Mouse (Mus musculus) layer of hippocampus, adult 2 months (tissue): Measurements from ENCODE around the gene Ptpn3. TPM values are rescaled to one million over a fixed set of nuclear protein-coding genes. Genes with fewer than 3 reads are reported as not detected.

Experiments
- DNase-seq, 2 experiments: peaks; one replicate each; pipeline ENCODE4 v3.0.0; 2022; ENCODE audit warnings: low spot score in 2 of 2
- H3K27ac ChIP-seq: fragments of 200-600 bp; 2 replicates; pipeline ENCODE4 v1.8.1; 2022
- H3K4me3 ChIP-seq: fragments of 200-600 bp; 2 replicates; pipeline ENCODE4 v1.8.1; 2022; ENCODE audit warnings: mild to moderate bottlenecking
- CTCF ChIP-seq: fragments of 200-600 bp; conservative IDR thresholded peaks from 2 replicates; pipeline ENCODE4 v1.8.1; 2022; ENCODE audit warnings: antibody characterized with exemption, mild to moderate bottlenecking, moderate library complexity
- total RNA-seq, 2 experiments: library from RNA; stranded (reverse); gene quantifications; 2 replicates each; pipeline ENCODE4 v1.2.3; 2021

The Ptpn3 gene
- total RNA-seq, 2 experiments from 2014 or later, result 76.6 to 92.1 TPM

- no peak for TF ChIP-seq CTCF
- Histone ChIP-seq H3K27ac (no peak overlapping the region), H3K4me3 (no peak overlapping the region)
- DNase-seq, result no peak
These were observed 141.1 kb downstream of the Ptpn3 start for GRCm38 (mm10) chr4:57160571-57160970.

GRCm38 (mm10) chr4:57156549-57157169 lies 145.0 kb downstream of the Ptpn3 start:
- TF ChIP-seq CTCF, result no peak
- DNase-seq, result no peak
- Histone ChIP-seq H3K27ac (no peak overlapping the region), H3K4me3 (no peak overlapping the region)

- no peak overlapping the region for H3K27ac ChIP-seq
- no peak overlapping the region for H3K4me3 ChIP-seq
- no peak for TF ChIP-seq CTCF
- no peak for DNase-seq
These were observed 147.8 kb downstream of the Ptpn3 start for GRCm38 (mm10) chr4:57153838-57154237.

GRCm38 (mm10) chr4:57153068-57153835 lies 148.4 kb downstream of the Ptpn3 start:
- no peak for TF ChIP-seq CTCF
- Histone ChIP-seq H3K27ac (no peak overlapping the region), H3K4me3 (no peak overlapping the region)
- no peak for DNase-seq

- Histone ChIP-seq H3K27ac (no peak overlapping the region), H3K4me3 (no peak overlapping the region)
- DNase-seq, result no peak
- TF ChIP-seq CTCF, result no peak
These were observed 153.5 kb downstream of the Ptpn3 start for GRCm38 (mm10) chr4:57148182-57148581.

- peak; percentile 73 to 85 for DNase-seq
- peak within 1 kb of the TSS; percentile 68 for H3K4me3 ChIP-seq
- peak; percentile 86 for TF ChIP-seq CTCF
- H3K27ac ChIP-seq, result peak within 1 kb of the TSS; percentile 65
These were observed 158.4 kb downstream of the Ptpn3 start, which contains the start of gene Epb41l4b for GRCm38 (mm10) chr4:57143026-57143937. Gene Epb41l4b (minus strand): TSS chr4:57143437.

GRCm38 (mm10) chr4:57142374-57143025 lies 159.1 kb downstream of the Ptpn3 start:
- no peak for DNase-seq
- Histone ChIP-seq H3K4me3 (peak overlapping the region; percentile 68), H3K27ac (peak overlapping the region; percentile 65)
- TF ChIP-seq CTCF, result no peak

- peak in 1 of 2 experiments; percentile 7 for DNase-seq
- no peak for TF ChIP-seq CTCF
- Histone ChIP-seq H3K4me3 (peak overlapping the region; percentile 68), H3K27ac (peak overlapping the region; percentile 65)
These were observed 159.7 kb downstream of the Ptpn3 start for GRCm38 (mm10) chr4:57141908-57142361.

- no peak for TF ChIP-seq CTCF
- Histone ChIP-seq H3K4me3 (peak overlapping the region; percentile 68), H3K27ac (peak overlapping the region; percentile 65)
- DNase-seq, result peak in 1 of 2 experiments; percentile 8
These were observed 160.5 kb downstream of the Ptpn3 start for GRCm38 (mm10) chr4:57140992-57141717.

Other genes with a start within 250 kb of the Ptpn3 start
- gene Epb41l4b, start 158.4 kb downstream of the Ptpn3 start, total RNA-seq, result 10 to 100 TPM; 20.3 to 26.7 TPM
- gene Palm2, start 132.4 kb upstream of the Ptpn3 start, total RNA-seq, result 10 to 100 TPM; 58.1 to 60.8 TPM